Mouse (Mus musculus) embryonic facial prominence, embryonic 10.5 days (tissue): ENCODE measurements around the gene Cuedc1. TPM values are rescaled to one million over a fixed set of nuclear protein-coding genes. Genes with fewer than 3 reads are reported as not detected.
A peak's percentile ranks its signal among the peaks of the same experiment; 100 is the strongest.

Source experiments
- DNase-seq: peaks from one replicate; pipeline ENCODE4 v3.0.0-alpha.2; 2017; ENCODE audit warnings: low spot score
- H3K27ac ChIP-seq: fragments of 300-500 bp; sonication (generic); replicated peaks from 2 replicates; pipeline ENCODE4 v1.5.1; 2016; ENCODE audit warnings: mild to moderate bottlenecking
- H3K27me3 ChIP-seq: fragments of 300-500 bp; sonication (generic); replicated peaks from 2 replicates; pipeline ENCODE4 v1.6.1; 2016; ENCODE audit warnings: low read depth, mild to moderate bottlenecking; ENCODE audit not compliant: poor library complexity, severe bottlenecking
- H3K36me3 ChIP-seq: fragments of 300-500 bp; sonication (generic); replicated peaks from 2 replicates; pipeline ENCODE4 v1.6.1; 2016; ENCODE audit warnings: mild to moderate bottlenecking, moderate library complexity
- H3K4me1 ChIP-seq: fragments of 300-500 bp; sonication (generic); 2 replicates; pipeline ENCODE4 v1.6.1; 2016
- H3K4me3 ChIP-seq: fragments of 300-500 bp; sonication (generic); 2 replicates; pipeline ENCODE4 v1.5.1; 2016; ENCODE audit warnings: mild to moderate bottlenecking, moderate library complexity
- H3K9me3 ChIP-seq: fragments of 300-500 bp; sonication (generic); 2 replicates; pipeline ENCODE4 v1.6.1; 2016; ENCODE audit warnings: mild to moderate bottlenecking
- WGBS: fragments of 180-500 bp; shearing (Covaris S2); methylation state at CpG from one replicate; pipeline ENCODE4 v1.1.7; 2016; 5-methylcytosine and 5-hydroxymethylcytosine counted together
- polyA plus RNA-seq: library from polyadenylated mRNA; unstranded; fragments of >200 nt; fragmentation: Nextera tagmentation; extraction: Ambion mirVana; gene quantifications from 2 replicates; pipeline ENCODE4 v1.2.1, GENCODE M21; 2016

Gene Cuedc1
- polyA plus RNA-seq, 1 experiment from 2014 or later = 21.9 TPM

DNA sequence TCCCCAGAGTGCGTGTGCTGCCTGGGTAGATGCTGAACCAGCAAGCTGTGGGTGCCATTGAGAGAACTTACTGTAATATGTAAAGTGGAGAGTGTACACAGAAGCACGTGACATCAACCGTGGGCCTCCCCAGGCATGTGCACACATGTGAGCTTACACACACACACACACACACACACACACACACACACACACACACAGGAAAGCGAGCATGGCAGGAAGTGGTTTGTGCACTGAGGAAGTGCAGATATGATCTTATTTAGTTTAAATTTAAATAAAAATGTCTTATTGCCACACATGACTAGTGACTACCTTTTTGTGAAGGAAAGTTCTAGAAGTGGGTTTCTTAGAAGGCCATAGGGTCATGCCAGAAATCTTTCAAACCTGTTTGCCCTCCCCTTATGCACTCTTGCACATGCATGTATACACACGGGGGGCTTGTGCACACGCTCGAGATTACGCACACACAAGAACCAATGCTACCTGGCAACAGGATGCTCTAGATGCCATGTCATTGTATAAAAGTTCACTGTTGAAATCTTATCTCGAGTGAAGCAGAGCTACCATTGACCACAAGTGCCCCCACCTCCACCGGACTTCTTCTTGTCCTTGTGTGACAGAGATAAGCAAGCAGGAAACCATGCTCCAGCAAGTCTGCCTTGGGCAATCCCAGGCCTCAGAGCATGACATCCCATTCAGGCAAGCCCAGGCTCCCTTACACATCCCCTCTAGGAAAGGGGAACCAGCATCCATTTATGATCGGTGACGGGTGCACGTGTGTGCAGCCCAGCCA is 47.6 kb downstream of the Cuedc1 start:
- H3K4me3 ChIP-seq = no peak overlapping the region
- WGBS = 82% methylated on average over 13 of the region's 13 CpGs
- peak overlapping the region; percentile 40; the same call in 1 of the 2 replicates for H3K27ac ChIP-seq
- peaks cover 10% of the 10 kb centered on the region for H3K36me3 ChIP-seq
- DNase-seq = no peak
- H3K27me3 ChIP-seq = no peaks in the 10 kb centered on the region
- H3K4me1 ChIP-seq = peaks cover 80% of the 10 kb centered on the region
- H3K9me3 ChIP-seq = peaks cover 3% of the 10 kb centered on the region; the same call in 1 of the 2 replicates

DNA sequence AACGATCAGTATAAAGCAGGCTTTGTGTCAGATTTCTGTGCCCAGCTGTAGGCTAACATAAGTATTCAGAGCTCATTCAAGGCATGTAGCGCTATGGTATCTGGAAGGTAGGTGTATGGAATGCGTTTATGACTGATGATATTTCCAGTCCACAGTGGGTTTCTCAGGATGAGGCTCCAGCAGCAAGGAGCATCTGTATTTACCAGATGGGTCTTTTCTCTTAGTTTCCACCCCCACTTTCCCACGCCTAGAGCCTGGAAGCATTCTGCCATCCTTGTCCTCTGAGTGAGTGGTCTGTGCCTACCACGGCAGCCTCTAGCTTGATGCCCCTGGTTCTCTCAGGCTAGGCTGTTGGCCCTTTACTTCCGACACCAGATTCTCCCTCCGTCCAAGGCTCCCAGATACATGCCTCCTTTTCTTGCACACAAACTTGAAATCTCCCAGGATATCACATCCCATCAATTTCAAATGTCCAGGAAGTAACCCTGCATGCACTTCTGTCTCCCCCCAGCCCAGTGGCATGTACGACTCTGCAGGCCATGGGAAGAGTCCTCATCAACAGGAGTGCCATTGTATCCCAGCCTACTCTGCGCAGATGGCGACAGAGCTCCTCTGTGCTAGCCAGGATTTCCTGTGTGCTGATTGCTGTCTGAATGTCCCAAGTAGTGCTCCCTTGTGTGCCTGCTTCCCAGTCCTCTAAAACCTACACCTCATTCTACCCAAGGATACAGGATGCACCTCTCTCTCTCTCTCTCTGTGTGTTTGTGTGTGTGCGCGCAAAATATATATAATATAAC is 48.6 kb downstream of the Cuedc1 start:
- WGBS = 72% methylated on average over 12 of the region's 12 CpGs
- Histone ChIP-seq H3K36me3 (peaks cover 10% of the 10 kb centered on the region), H3K4me1 (peaks cover 80% of the 10 kb centered on the region), H3K27me3 (no peaks in the 10 kb centered on the region), H3K27ac (peak overlapping the region; percentile 76), H3K9me3 (peaks cover 3% of the 10 kb centered on the region; the same call in 1 of the 2 replicates), H3K4me3 (no peak overlapping the region)
- no peak for DNase-seq

DNA sequence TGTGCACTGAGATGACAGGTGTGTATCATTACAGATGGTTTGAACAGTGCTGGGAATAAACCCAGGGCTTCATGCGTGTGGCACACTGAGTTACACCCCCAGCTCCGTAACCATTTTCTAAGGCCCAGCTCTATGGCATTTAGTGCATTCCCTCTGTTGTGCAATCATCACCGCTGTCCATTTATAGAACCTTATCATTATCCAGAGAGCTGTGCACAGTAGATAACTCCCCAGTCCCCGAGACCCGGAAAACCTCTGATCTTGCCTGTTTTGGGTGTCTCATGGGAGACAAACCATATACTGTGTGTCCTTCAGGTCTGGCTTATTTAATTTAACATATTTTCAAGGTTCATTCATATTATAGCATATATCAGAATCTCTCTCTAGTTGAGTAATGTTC is 49.5 kb downstream of the Cuedc1 start:
- DNase-seq = no peak
- Histone ChIP-seq H3K9me3 (peaks cover 3% of the 10 kb centered on the region; the same call in 1 of the 2 replicates), H3K27ac (peak overlapping the region; percentile 36; the same call in 1 of the 2 replicates), H3K4me1 (peaks cover 80% of the 10 kb centered on the region), H3K4me3 (no peak overlapping the region), H3K36me3 (peaks cover 10% of the 10 kb centered on the region), H3K27me3 (no peaks in the 10 kb centered on the region)
- 89% methylated on average over 5 of the region's 5 CpGs for WGBS

DNA sequence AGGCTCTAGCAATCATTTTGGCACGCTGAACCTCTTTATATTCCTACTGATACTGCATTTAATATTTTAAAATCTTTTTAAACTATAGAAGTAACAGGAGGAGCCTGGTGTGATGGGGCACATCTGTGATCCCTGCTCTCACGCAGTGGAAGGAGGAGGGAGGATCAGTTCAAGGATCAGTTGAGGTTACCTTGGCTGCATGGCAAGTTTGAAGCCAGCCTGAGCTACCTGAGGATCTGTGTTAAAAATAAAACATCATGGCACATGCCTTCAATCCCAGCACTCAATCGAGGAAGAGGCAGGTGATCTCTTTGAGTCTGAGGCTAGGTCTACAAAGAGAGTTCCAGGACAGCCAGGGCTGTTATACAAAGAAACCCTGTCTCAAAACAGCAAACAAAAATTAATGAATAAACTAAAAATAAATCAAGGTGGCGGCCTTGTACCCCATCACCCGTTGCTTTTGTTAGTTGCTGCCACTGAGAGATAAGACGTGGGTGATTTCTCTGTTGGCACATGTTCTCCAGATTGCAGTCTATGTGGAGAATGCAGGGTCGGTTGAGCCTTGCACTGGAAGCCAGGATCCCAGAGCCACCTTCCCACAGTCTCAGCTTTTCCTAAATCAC is 50.3 kb downstream of the Cuedc1 start:
- no peak for DNase-seq
- peaks cover 85% of the 10 kb centered on the region for H3K4me1 ChIP-seq
- 47% methylated on average over 7 of the region's 7 CpGs for WGBS
- peak overlapping the region; percentile 87 for H3K27ac ChIP-seq
- peaks cover 6% of the 10 kb centered on the region for H3K36me3 ChIP-seq
- peak overlapping the region; percentile 33 for H3K4me3 ChIP-seq
- H3K9me3 ChIP-seq = peaks cover 2% of the 10 kb centered on the region; the same call in 1 of the 2 replicates
- no peaks in the 10 kb centered on the region for H3K27me3 ChIP-seq

DNA sequence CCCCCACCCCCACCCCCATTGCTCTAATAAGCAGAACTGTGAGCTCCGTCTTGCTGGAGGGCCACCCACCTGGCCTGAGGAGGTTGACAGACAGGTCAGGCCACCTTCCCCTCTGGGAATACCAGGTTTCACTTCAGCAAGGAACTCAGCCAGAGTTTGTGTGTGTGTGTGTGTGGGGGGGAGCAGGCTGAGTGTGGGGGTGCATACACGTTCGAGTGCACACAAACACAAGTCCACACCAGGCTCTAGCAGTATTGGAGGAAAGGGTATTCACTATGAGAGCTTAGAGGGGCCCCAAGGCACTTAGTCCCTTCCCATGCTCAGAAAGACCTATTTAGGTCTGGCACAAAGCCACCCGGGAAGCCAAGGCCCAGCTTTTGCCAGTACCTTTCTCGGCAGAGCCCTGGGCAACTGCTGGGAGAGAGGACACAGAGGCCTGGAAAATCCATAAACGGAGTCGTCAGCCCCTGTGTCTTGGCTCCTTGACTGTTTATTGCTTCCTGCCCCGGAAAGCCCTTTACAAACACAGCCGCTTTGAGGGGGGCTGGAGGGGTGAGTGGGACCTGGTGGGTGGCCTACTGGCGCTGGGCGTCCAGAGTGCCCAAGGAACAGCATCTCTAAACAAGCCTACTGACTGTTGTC is 50.9 kb downstream of the Cuedc1 start:
- no peaks in the 10 kb centered on the region for H3K9me3 ChIP-seq
- H3K36me3 ChIP-seq = 0 out of 2 replicates have a peak, but pooled peaks cover 3% of the 10 kb centered on the region
- peak overlapping the region; percentile 87 for H3K27ac ChIP-seq
- WGBS = 10% methylated on average over 11 of the region's 11 CpGs
- H3K4me1 ChIP-seq = peaks cover 90% of the 10 kb centered on the region
- no peaks in the 10 kb centered on the region for H3K27me3 ChIP-seq
- peak; percentile 78 for DNase-seq
- H3K4me3 ChIP-seq = peak overlapping the region; percentile 33

DNA sequence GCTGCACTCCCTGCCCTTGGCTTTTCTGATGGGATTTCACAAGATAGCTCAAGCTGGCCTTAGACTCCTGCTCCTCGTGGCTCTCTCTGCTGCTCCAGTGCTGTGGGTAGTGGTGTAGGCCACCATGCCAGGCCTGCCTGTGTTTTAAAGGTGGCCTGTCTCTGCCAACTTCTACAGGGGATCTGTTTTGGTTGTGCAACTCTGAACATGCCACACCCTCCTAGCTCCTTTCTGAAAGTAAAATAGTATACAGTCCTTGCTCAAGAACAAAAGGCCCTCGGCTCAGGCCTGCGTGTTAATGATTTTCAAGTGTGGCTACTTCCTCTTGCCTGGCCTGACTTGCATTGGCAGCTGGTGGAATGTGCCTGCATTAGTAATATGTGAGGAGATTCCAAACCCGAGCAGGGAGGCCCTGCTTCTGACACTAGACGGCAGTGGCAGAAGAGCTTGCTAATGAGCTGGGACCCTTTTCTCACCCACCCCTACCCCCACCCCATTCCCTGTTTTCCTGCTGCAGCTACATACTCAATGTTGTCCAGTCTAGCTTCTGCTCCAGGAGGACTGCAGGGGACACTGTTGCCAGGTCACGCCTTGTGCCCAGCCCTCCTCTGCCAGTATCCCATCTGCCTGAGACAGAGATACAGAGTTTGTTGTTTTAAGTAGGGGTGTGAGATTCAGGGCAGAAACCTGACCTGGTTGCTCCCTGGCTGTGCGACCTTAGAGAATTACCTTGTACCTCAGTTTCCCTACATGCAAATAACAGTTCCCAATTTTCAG is 53.7 kb downstream of the Cuedc1 start:
- no peak for DNase-seq
- Histone ChIP-seq H3K9me3 (no peaks in the 10 kb centered on the region), H3K4me1 (peaks cover 90% of the 10 kb centered on the region), H3K4me3 (no peak overlapping the region), H3K27me3 (no peaks in the 10 kb centered on the region), H3K36me3 (no peaks in the 10 kb centered on the region), H3K27ac (peak overlapping the region; percentile 84)
- WGBS = 43% methylated on average over 7 of the region's 7 CpGs

DNA sequence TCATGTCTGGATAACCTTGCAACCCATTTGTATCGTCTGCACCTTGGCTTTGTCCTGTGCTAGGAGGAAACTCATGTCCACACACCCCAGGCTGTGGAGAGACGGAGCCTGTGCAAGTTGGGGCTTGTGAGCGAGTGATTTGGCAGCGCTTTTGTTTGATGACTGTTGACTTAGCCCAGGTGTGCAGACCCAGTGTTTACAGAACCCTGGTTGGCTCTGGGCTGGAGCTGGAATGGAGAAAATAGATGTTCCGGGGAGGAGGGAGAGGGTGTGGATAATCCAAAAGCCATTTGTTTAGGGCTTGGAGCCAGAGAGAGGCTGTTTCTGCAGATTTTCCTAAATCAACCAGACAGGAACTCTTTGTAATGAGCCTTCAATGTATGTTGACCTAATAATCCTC is 56.0 kb downstream of the Cuedc1 start:
- Histone ChIP-seq H3K27me3 (no peaks in the 10 kb centered on the region), H3K9me3 (no peaks in the 10 kb centered on the region), H3K4me1 (peaks cover 81% of the 10 kb centered on the region), H3K36me3 (0 out of 2 replicates have a peak, but pooled peaks cover 7% of the 10 kb centered on the region), H3K4me3 (no peak overlapping the region), H3K27ac (peak overlapping the region; percentile 73)
- no peak for DNase-seq
- 64% methylated on average over 5 of the region's 5 CpGs for WGBS

DNA sequence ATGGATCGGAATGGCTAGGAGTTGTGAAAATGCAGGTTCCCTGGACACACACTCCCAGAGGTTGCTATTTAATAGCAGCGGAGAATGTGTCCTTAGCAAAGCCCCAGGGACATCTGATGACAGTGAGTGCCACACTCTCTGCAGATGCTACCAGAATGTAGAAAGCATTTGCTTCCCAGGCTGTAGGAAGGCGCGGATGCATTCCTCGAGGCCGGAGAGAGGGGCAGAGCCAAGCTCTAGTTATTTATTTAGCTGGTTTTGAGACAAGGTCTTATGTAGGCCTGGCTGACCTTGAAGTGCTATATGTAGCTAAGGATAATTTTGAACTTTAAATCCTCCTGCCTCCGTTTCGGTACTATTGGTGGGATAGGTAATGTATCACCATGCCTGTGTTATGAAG is 56.6 kb downstream of the Cuedc1 start:
- Histone ChIP-seq H3K4me3 (no peak overlapping the region), H3K36me3 (0 out of 2 replicates have a peak, but pooled peaks cover 7% of the 10 kb centered on the region), H3K27me3 (no peaks in the 10 kb centered on the region), H3K4me1 (peaks cover 81% of the 10 kb centered on the region), H3K9me3 (no peaks in the 10 kb centered on the region), H3K27ac (peak overlapping the region; percentile 73)
- 68% methylated on average over 8 of the region's 8 CpGs for WGBS
- no peak for DNase-seq

DNA sequence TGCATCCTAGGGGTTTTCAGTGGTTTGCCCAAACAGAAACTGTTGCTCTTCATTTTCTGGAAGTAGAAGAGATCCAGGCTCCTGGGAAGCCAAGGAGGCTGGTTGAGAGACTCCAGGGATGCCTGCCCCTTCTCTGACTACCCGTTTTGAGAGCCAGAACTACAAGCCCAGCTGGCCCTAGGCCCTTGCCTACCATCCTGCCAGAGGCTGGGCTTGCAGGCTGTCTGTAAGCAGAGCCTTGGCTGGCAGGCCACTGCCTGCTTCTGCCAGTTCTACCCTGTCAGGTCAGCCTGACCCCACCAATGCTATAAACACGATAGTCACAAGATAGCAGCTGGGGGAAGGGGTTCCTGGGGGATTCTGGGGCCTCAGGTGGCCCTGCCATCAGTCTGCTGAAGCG is 57.6 kb downstream of the Cuedc1 start:
- H3K27ac ChIP-seq = peak overlapping the region; percentile 75
- no peak for DNase-seq

DNA sequence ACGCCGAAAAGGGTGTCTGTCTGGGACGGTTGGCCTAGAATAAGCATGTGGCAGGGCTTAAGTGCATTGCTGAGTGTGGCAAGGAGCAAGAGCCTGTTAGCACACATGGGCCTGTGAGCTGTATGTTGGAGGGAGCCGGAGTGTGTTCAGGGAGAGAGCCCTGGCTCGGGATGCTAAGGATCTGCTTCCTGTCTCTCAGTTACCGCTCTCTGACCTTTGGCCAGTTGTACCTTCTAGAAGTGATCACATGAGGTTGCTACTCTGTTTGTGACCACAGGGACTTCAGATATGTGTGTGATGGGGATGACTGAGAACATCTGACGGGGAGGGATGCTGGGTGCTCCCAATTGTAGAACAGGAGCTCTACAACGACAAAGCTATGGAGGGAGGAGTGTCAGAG is 58.1 kb downstream of the Cuedc1 start:
- H3K27ac ChIP-seq = peak overlapping the region; percentile 75
- 60% methylated on average over 8 of the region's 8 CpGs for WGBS
- DNase-seq = no peak

More for the DNA sequence above, 57.6 kb downstream of the Cuedc1 start:
- 69% methylated on average over 3 of the region's 3 CpGs for WGBS
- 0 out of 2 replicates have a peak, but pooled peaks cover 7% of the 10 kb centered on the region for H3K36me3 ChIP-seq
- H3K27me3 ChIP-seq = no peaks in the 10 kb centered on the region
- no peaks in the 10 kb centered on the region for H3K9me3 ChIP-seq
- H3K4me1 ChIP-seq = peaks cover 91% of the 10 kb centered on the region
- no peak overlapping the region for H3K4me3 ChIP-seq

DNA sequence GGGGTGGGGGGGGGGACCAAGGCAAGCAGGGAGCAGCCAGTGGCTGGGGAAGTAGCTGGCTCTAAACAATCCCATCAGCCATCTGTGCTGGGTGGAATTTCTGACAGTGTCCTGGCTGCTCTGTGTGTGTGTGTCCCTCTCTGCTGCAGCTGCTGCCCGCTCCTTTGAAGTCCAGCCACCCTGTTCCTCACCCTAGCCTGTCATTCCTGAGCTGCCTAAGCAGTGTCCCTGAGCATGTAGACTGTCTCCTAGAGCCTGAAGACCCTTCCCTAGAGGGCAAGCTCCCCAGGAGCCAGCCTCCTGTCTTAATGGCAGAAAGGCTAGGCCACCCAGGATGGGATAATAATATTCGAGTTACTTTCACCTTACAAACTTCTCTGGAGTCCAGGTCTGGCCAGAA is 58.5 kb downstream of the Cuedc1 start:
- Histone ChIP-seq H3K9me3 (no peaks in the 10 kb centered on the region), H3K27me3 (no peaks in the 10 kb centered on the region), H3K36me3 (0 out of 2 replicates have a peak, but pooled peaks cover 7% of the 10 kb centered on the region), H3K4me1 (peaks cover 91% of the 10 kb centered on the region), H3K4me3 (no peak overlapping the region), H3K27ac (peak overlapping the region; percentile 75)
- WGBS = 63% methylated on average over 2 of the region's 2 CpGs
- no peak for DNase-seq

More for the DNA sequence above, 58.1 kb downstream of the Cuedc1 start:
- no peaks in the 10 kb centered on the region for H3K27me3 ChIP-seq
- H3K9me3 ChIP-seq = no peaks in the 10 kb centered on the region
- H3K36me3 ChIP-seq = 0 out of 2 replicates have a peak, but pooled peaks cover 7% of the 10 kb centered on the region
- H3K4me1 ChIP-seq = peaks cover 91% of the 10 kb centered on the region
- no peak overlapping the region for H3K4me3 ChIP-seq
